ENCODE assay signal across 8 mouse cellular contexts in the genomic region with DNA sequence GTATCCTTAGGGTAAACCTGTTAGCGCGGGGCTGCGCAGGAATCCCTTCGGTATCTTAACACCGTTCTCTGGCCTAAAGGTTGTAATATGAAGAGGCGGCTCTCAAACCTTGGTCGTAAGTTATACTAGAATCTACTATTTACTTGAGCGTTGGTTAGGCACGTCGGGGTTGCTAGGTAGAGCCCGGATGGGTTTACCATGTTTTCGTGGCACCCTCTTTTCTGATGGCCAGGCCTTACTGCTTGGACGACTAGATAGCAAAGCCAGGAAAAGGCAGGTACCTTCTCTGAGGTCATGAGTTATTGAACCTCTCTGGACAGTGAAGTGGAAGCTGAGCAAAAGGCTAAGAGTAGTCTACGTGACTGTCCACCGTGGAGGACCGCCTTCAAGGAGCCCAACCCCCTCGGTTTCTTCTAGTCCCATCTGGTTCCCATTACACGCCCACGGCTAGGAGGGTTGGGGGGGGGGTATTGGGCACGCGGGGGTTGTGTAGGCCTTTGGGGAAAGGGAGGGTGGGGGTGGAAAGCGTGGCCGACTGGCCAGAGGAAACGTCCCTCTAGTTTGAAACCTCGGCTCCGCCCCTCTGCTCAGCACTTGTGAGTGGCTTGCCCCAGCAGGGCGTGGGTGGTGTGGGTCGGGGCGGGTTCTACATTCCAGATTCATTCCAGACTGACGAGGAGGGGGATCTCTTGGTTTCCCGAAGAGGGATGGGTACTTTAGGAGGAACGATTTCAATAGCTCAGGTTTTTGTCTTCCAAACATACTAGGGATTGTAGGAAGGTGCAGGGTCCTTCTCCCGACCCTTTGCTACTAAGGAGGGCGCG. TPM values are rescaled to one million over a fixed set of nuclear protein-coding genes. Genes with fewer than 3 reads are reported as not detected.
DNase-seq lines count a peak whose midpoint lies in the region; ATAC-seq and TF ChIP-seq lines count a peak whose summit lies in the region.

No protein-coding gene starts in this region.

- H3K4me2 ChIP-seq in forebrain, embryonic 16.5 days (ENCODE audit: low read length), result peak overlapping the region; percentile 83

- no peaks in the 10 kb centered on the region for H3K4me1 ChIP-seq in ES-Bruce4 (ENCODE audit: control insufficient read depth, insufficient read depth, low read length)
- peaks cover 35% of the 10 kb centered on the region for H3K4me1 ChIP-seq in forebrain, embryonic 16.5 days (replicated peaks; ENCODE audit: control insufficient read depth, insufficient read depth, low read length)

- H3K4me3 ChIP-seq in ES-Bruce4 (ENCODE audit: low read depth, low read length), result peak overlapping the region; percentile 72
- H3K4me3 ChIP-seq in forebrain, embryonic 16.5 days (replicated peaks; ENCODE audit: low read length), result peak overlapping the region; percentile 56
- H3K4me3 ChIP-seq in layer of hippocampus, adult 2 months, result peak overlapping the region; percentile 85

- H3K9ac ChIP-seq in ES-Bruce4 (ENCODE audit: low read depth, poor library complexity, severe bottlenecking), result peak overlapping the region; percentile 87
- peak overlapping the region; percentile 62 for H3K9ac ChIP-seq in forebrain, embryonic 16.5 days (replicated peaks; ENCODE audit: low read depth, low read length)

- peak overlapping the region; percentile 78 for H3K27ac ChIP-seq in ES-Bruce4 (ENCODE audit: insufficient read depth, low read length)
- H3K27ac ChIP-seq in forebrain, embryonic 16.5 days (ENCODE audit: low read length), result peak overlapping the region; percentile 79
- peak overlapping the region; percentile 99 for H3K27ac ChIP-seq in layer of hippocampus, adult 2 months

- no peak for TF ChIP-seq EP300 in ES-Bruce4 (IDR thresholded peaks at IDR 0.05; ENCODE audit: insufficient read depth, low read depth, low read length)

- no peaks in the 10 kb centered on the region for H3K27me3 ChIP-seq in ES-Bruce4 (ENCODE audit: control insufficient read depth, insufficient read depth, low read length, poor library complexity, severe bottlenecking)
- peaks cover 37% of the 10 kb centered on the region for H3K27me3 ChIP-seq in forebrain, embryonic 16.5 days (replicated peaks; ENCODE audit: control insufficient read depth, insufficient read depth, low read length)

- TF ChIP-seq CTCF in ES-Bruce4 (IDR thresholded peaks at IDR 0.05; ENCODE audit: low read depth, low read length), result no peak
- no peak for TF ChIP-seq CTCF in layer of hippocampus, adult 2 months (conservative IDR thresholded peaks at IDR 0.05)

- no peaks in the 10 kb centered on the region for H3K9me3 ChIP-seq in ES-Bruce4 (replicated peaks; ENCODE audit: control insufficient read depth, insufficient read depth, low read length, poor library complexity, severe bottlenecking)
- H3K9me3 ChIP-seq in forebrain, embryonic 16.5 days (ENCODE audit: control insufficient read depth, low read length), result no peaks in the 10 kb centered on the region

- intact Hi-C loops in heart, postnatal 36 days (cut with DNase I), result loop anchor here (5.0 to 10.0 kb wide), 2 partner anchors 380 to 507 kb away; a partner anchor contains a TSS

- WGBS in forebrain, embryonic 16.5 days, result 4% methylated on average over 34 of the region's 35 CpGs

- peak; percentile 67 for DNase-seq in cerebellum, adult 11 months
- DNase-seq in heart, postnatal 36 days, result peak; percentile 83 to 87
- peak; percentile 68 to 77 for DNase-seq in layer of hippocampus, adult 2 months (ENCODE audit: low spot score in 2 of 2)
- DNase-seq in lung, postnatal 10 days, result peak; percentile 97
- DNase-seq in ovary, postnatal 14 days (ENCODE audit: low spot score), result peak; percentile 74
- DNase-seq in thymus, postnatal 14 days, result peak; percentile 70

- TF ChIP-seq POLR2A in ES-Bruce4 (IDR thresholded peaks at IDR 0.05; ENCODE audit: insufficient read depth, low read length), result no peak

- no peaks in the 10 kb centered on the region for H3K36me3 ChIP-seq in ES-Bruce4 (ENCODE audit: control insufficient read depth, insufficient read depth, low read length, poor library complexity, severe bottlenecking)
- H3K36me3 ChIP-seq in forebrain, embryonic 16.5 days (ENCODE audit: control insufficient read depth, insufficient read depth), result no peaks in the 10 kb centered on the region

- ATAC-seq in forebrain, embryonic 16.5 days, result peak; percentile 16; the same call in 1 of the 2 replicates

RNA-seq across cellular contexts. Expression of a gene that starts 0.8 kb away (rescaled TPM):
- 22.0 and 22.3 TPM in 2 replicates for polyA plus RNA-seq in ES-Bruce4 (2011; ENCODE audit: insufficient read depth, insufficient read length, low read depth, missing spikeins)
- polyA plus RNA-seq in forebrain, embryonic 16.5 days (2015; fragmentation: Nextera tagmentation; extraction: Ambion mirVana), result 5.7 and 7.0 TPM in 2 replicates
- 1 to 10 TPM; 2.7 to 4.5 TPM for total RNA-seq in heart, postnatal 36 days (2021)
- total RNA-seq in layer of hippocampus, adult 2 months (2021), result 1 to 10 TPM; 5.8 to 6.8 TPM

RNA-seq across cellular contexts. Expression of a gene that starts 0.9 kb away (rescaled TPM):
- polyA plus RNA-seq in ES-Bruce4 (2011; ENCODE audit: insufficient read depth, insufficient read length, low read depth, missing spikeins), result 5.5 and 8.1 TPM in 2 replicates
- 3.9 and 4.5 TPM in 2 replicates for polyA plus RNA-seq in forebrain, embryonic 16.5 days (2015; fragmentation: Nextera tagmentation; extraction: Ambion mirVana)
- 1 to 10 TPM; 5.7 to 8.4 TPM for total RNA-seq in heart, postnatal 36 days (2021)
- 10 to 100 TPM; 44.0 to 44.4 TPM for total RNA-seq in layer of hippocampus, adult 2 months (2021)

RNA-seq across cellular contexts. Expression of a gene that starts 24.7 kb away (rescaled TPM):
- 28.2 and 32.9 TPM in 2 replicates for polyA plus RNA-seq in ES-Bruce4 (2011; ENCODE audit: insufficient read depth, insufficient read length, low read depth, missing spikeins)
- 4.3 and 5.1 TPM in 2 replicates for polyA plus RNA-seq in forebrain, embryonic 16.5 days (2015; fragmentation: Nextera tagmentation; extraction: Ambion mirVana)
- total RNA-seq in heart, postnatal 36 days (2021), result 10 to 100 TPM; 42.3 to 46.0 TPM
- total RNA-seq in layer of hippocampus, adult 2 months (2021), result 1 to 10 TPM; 6.4 to 6.7 TPM

RNA-seq across cellular contexts. Expression of a gene that starts 37.5 kb away (rescaled TPM):
- polyA plus RNA-seq in ES-Bruce4 (2011; ENCODE audit: insufficient read depth, insufficient read length, low read depth, missing spikeins), result 0.34 and 0.72 TPM in 2 replicates
- 1.1 and 1.3 TPM in 2 replicates for polyA plus RNA-seq in forebrain, embryonic 16.5 days (2015; fragmentation: Nextera tagmentation; extraction: Ambion mirVana)
- total RNA-seq in heart, postnatal 36 days (2021), result not detected
- total RNA-seq in layer of hippocampus, adult 2 months (2021), result 1 to 10 TPM in 1 of 2 experiments, under 1 TPM in 1; 0.59 to 1.1 TPM

RNA-seq across cellular contexts. Expression of a gene that starts 46.5 kb away (rescaled TPM):
- 36.3 and 41.3 TPM in 2 replicates for polyA plus RNA-seq in ES-Bruce4 (2011; ENCODE audit: insufficient read depth, insufficient read length, low read depth, missing spikeins)
- polyA plus RNA-seq in forebrain, embryonic 16.5 days (2015; fragmentation: Nextera tagmentation; extraction: Ambion mirVana), result 114 and 117 TPM in 2 replicates
- 10 to 100 TPM; 73.4 to 88.6 TPM for total RNA-seq in heart, postnatal 36 days (2021)
- 100 to 1,000 TPM; 288 to 310 TPM for total RNA-seq in layer of hippocampus, adult 2 months (2021)

Comparison
In these comparisons a context has a peak if more than half of its experiments do, and no peak if none do; other contexts are left out.
1. Peak in every context shown above with its lines: DNase-seq, ATAC-seq, H3K4me3 ChIP-seq and H3K27ac ChIP-seq.
2. RNA of a gene that starts 0.9 kb away (total RNA-seq): 44.0 to 44.4 TPM in layer of hippocampus, adult 2 months; 5.7 to 8.4 TPM in heart, postnatal 36 days; every median in the first group is over 4 times any median in the second.
3. RNA of a gene that starts 24.7 kb away (total RNA-seq): 42.3 to 46.0 TPM in heart, postnatal 36 days; 6.4 to 6.7 TPM in layer of hippocampus, adult 2 months; every median in the first group is over 4 times any median in the second.